Mouse (Mus musculus) cerebellum, adult 11-12 months (tissue): ENCODE measurements around the gene Wfdc9.
A peak's percentile ranks its signal among the peaks of the same experiment; 100 is the strongest.

ENCODE experiments used
- DNase-seq: peaks from one replicate; pipeline ENCODE4 v3.0.0; 2022

The Wfdc9 gene

DNA sequence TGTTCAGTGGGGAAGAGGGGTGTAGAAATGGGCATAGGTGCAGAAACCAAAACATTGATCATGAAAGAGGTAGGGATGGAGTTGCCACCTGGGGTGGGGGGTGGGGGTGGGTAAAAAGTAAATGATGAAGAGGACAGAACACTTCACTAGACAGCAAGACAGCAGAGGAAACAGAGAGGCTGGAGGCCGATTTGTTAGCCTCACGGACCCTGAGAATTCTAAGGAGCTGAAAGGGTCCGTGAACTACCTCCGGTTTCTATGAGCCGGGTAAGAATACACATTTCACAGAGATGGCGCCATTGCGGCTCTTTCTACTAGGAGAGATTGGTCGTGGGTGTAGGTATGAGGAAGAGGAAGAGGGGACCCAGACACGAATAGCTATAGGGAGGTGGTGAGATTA, at the start of gene Wfdc9:
Gene Wfdc9, minus strand, starts transcription at position 101 of the 400 bp plus-strand sequence.
- DNase-seq = no peak

- no peak for DNase-seq
Observed at GRCm38 (mm10) chr2:164705991-164706390, 49.6 kb upstream of the Wfdc9 start.

GRCm38 (mm10) chr2:164705328-164705727, 48.9 kb upstream of the Wfdc9 start:
- no peak for DNase-seq

DNA sequence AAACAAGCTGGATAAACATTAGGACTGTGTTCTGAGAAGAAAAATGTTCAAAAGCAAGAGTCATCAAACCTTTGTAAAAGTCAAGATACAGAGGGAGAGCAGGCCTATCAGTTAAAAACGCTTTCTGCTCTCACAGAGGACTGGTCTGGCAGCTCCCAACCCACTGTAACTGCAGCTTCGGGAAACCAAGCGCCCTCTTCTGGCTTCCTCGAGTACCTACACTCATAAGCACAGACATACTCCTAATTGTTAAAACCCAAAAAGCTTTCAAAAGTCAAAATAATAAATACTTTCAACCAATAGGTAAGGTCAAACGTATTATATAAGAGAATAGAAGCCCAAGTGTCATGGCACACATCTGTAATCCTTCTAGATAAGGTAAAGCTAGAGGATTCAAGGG, 47.9 kb upstream of the Wfdc9 start:
- DNase-seq = no peak

DNA sequence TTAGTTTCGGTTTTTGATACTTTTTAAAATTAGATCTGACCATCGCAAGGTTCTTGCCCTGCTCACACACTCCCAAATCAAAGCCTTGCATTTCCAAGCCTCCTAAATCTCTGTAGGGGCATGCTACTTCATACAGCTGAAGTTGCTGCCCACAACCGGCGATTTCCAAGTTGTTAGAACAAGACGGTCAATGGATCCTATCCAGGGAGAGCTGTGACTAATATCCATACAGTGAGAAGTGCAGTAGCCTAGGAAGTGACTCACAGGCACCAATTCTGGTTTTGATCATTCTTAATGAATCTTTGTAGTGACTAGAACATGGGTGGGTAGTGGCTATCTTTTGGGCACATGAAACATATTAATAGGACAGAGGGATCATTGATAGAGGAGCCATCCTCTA, 45.4 kb upstream of the Wfdc9 start:
- no peak for DNase-seq

DNA sequence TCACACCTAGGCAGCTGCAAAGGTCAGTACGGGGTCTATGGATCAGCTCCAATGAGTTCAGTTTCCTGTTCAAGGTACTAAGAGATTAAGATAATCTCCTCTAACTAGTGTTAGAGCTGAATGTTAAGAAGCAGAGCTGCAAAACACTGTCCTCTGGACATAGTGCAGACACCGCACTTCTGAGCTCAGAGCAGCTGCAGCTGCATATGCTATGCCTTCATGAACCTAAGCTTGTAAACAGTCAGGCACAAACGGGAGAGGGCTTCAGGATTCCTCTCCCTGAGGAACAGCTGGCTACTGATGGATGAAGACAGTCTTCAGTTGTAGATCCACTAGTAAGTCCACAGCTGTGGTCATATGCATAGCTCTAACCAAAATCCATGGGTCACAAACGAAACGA, 44.6 kb upstream of the Wfdc9 start:
- no peak for DNase-seq

- no peak for DNase-seq
Observed at GRCm38 (mm10) chr2:164698201-164698600, 41.8 kb upstream of the Wfdc9 start, which contains the start of gene Spint4. Spint4 (plus strand) TSS chr2:164698501.

- no peak for DNase-seq
Observed at GRCm38 (mm10) chr2:164684807-164685206, 28.4 kb upstream of the Wfdc9 start, which contains the start of gene Wfdc13. Wfdc13 (plus strand) TSS chr2:164685107.

DNA sequence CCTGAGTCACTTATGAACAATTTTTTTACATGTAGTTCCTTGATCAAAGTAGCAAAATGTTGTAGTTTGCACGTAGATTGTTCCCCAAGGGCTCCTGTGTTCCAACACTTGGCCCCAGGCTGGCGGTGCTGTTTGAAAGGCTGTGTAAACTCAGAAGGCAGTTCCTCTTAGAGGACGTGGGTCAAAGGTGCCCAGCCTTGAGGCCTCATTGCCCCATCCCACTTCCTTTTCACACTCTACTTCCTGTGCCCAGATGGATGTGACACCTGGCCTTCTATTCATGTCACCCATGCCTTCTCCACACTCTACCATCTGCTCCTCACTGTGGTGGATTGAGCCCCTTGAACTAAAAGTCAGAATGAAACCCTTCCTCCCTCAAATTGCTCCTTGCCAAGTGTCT, 23.5 kb upstream of the Wfdc9 start:
- DNase-seq = no peak

DNA sequence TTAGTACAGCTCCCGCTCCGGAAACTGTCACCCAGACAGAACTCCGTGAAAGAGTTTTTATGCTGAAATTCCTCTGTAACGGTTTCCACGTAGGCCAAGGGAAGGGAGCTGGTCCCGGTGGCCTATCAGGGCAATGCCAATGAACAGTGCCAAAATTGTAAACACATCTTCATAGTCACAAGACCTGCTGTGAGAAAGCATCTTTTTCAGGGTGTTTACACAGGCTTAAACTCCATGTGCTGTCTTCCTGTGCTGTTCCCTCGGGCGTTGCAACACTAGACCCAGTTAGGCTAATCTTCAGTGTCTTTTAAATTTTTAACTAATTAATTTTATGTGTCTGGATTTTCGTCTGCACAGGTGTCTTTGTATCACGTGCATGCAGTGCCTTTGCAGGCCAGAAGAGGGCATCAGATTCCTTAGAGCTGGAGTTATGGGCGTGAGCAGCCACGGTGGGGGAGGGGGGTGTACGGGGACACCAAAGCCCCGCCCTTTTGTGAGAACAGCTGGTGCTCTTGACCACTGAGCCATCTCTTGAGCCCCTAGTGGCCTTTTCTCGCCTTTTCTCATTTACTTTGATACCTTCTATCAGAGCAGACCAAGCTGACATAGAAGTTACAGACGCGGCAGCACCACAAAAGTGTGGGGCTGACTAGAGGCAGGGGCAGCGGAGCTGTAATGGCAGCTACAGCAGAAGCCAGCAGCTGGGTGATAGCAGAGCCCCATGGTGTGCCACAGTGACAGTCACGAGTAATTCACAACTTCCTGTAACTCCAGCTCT, 22.7 kb upstream of the Wfdc9 start:
- peak; percentile 19 for DNase-seq

DNA sequence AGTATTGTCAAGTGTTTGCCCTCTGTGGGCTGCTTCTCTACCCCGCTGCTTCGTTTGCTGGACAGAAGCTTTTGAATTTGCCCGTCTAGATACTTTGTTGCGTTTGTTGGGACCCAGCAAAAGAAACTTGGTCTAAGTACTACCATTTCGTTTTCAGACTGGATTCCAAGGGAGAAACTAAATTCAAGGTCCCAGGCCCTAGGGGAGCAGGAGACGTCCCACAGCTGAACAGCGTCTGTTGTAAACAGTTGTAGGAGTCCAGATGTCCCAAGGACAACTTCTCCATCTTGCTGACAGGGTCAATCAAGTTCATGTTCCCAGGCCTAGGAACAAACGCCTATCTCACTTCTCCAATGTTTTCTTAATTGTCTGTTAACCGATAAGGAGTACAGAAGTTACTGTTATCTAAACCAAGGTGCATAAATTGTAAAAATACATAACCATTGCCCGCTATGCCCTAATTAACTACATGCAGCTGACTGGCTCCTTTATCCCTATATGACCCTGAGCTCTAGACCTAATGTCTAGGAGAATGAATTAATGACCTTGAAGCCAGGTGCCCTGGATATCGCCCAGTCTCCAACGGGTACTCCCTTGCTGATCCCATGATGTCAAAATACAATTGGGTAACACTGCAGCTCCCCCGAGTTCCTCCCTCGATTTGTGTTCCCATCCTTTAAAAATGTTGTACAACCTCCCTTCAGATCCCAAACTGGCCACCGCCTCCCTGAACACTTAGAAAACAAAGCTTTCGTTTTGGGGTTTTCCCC, 20.7 kb upstream of the Wfdc9 start:
- no peak for DNase-seq

DNA sequence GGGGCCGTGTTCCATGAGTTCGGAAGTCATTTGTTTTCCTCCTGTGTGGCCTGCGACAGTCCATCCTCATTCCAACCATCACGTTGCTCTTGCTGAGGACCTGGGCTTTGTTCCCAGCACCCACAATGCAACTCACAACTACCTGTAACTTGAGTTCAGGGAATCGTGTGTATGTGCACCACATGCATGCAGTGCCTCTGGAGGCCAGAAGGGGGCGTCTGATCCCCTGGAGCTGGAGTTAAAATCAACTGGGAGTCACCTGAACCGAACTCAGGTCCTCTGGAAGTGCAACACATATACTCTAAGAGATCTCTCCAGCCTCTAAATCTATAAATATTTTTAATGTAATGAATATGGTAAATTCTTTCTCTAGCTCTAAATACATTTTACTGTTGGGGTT, 19.7 kb upstream of the Wfdc9 start:
- DNase-seq = no peak

GRCm38 (mm10) chr2:164673987-164674386, 17.6 kb upstream of the Wfdc9 start, which contains the start of gene Wfdc11:
Wfdc11 (minus strand) TSS chr2:164674087.
- no peak for DNase-seq

GRCm38 (mm10) chr2:164670938-164671337, 14.6 kb upstream of the Wfdc9 start:
- no peak for DNase-seq

GRCm38 (mm10) chr2:164670261-164670660, 13.9 kb upstream of the Wfdc9 start:
- DNase-seq = no peak

- DNase-seq = no peak
Observed at GRCm38 (mm10) chr2:164664851-164665250, 8.5 kb upstream of the Wfdc9 start.

- DNase-seq = peak; percentile 3
Observed at GRCm38 (mm10) chr2:164655858-164656257, 525 bp downstream of the Wfdc9 start, which contains the start of gene Wfdc10. Wfdc10 (plus strand) TSS chr2:164656046.

- no peak for DNase-seq
Observed at GRCm38 (mm10) chr2:164641881-164642673, 14.3 kb downstream of the Wfdc9 start.

DNA sequence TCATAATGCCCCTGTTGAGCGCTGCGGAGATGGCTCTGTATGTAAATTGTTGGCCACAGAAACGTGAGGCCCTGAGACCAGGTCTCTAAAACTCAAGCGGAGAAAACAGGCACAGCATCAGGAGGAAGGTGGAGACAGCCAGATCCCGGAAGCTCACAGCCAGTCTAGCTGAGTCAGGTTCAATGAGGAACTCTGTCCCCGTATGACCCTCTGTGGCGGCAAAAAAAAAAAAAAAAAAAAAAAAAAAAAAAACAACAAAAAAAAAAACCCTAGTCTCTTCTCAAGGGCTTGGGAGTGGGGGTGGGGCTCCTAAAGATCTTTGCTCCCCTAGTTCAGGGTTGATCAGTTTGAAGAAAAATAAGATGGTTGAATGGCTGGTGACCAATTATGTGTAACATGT, 15.3 kb downstream of the Wfdc9 start:
- DNase-seq = no peak

GRCm38 (mm10) chr2:164638696-164639095, 17.7 kb downstream of the Wfdc9 start, which contains the start of gene Wfdc16:
Wfdc16 (minus strand) TSS chr2:164638796.
- DNase-seq = no peak

DNA sequence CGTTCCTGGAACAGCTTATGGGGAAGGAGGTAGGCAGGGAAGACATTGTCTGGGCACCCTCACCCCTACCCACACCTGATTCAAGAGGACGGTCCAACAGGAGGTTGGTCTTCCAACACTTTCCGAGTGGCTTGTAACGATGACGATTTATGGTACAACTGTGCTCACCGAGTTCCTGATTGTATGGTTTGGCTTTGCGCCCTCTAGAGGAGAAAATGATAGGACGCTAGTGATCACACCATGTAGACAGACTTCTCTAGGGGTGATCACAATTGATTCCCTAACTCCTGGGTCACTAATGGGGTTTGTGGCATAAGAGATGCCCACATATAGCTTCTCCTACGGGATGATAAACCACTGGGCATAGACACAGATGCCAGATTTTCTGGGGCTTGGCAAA, 21.1 kb downstream of the Wfdc9 start:
- DNase-seq = no peak

GRCm38 (mm10) chr2:164621775-164622174, 34.6 kb downstream of the Wfdc9 start:
- DNase-seq = no peak

DNA sequence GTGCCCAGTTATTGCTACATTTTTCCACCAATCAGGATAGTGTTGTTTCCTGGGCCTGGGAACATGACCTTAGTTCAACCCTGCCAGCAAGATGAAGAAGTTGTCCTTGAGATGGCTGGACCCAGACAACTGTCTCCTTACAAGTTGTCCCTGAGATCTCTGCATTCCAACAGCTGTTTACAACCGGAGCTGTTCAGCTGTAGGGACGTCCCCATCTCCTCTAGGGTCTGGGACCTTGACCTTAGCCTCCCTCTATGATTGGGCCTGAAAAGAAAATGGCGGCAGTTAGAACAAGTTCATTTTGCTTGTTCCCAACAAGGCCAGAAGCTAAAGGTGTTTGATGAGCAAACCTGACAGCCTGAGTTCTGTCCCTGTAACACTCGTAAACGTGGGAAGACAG, 37.3 kb downstream of the Wfdc9 start:
- DNase-seq = no peak
